Mouse (Mus musculus): ENCODE data around the gene Ptbp1. TPM values are rescaled to one million over a fixed set of nuclear protein-coding genes. Genes with fewer than 3 reads are reported as not detected.

The Ptbp1 gene
- polyA plus RNA-seq, 1 experiment from 2014 or later: 74.0 TPM

DNA sequence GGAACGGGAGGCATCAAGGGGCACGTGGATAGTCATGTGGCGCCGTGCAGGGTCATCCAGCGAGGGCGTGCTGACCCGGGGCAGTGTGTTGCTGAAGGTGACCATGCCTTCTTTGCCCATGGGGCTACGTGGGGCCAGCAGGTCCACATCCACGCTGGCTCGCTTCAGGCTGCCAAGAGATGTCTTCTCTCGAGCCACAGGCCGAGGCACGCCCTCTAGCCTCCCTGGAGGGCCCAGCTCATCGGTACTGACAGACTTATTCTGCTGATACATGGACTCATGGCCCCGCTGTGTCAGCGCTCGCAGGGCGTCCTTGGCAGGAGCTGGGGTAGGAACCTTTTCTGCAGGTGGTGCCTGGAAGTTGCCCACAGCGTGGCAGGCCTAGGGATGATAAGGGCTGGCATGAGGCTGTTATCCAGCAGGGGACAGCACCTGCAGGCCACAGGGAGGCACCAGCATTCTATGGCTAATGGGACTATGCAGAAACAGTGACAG, 11.6 kb downstream of the Ptbp1 start:
- Histone ChIP-seq H3K36me3 (ENCODE audit: control insufficient read depth, insufficient read depth, low read length) (peaks cover 81% of the 10 kb centered on the region), H3K9ac (replicated peaks; ENCODE audit: low read length) (no peak overlapping the region; the same call in 1 of the 2 replicates), H3K4me1 (ENCODE audit: control insufficient read depth, insufficient read depth, low read length) (0 out of 2 replicates have a peak, but pooled peaks cover 5% of the 10 kb centered on the region), H3K27ac (replicated peaks; ENCODE audit: low read depth, low read length) (0 out of 2 replicates have a peak overlapping the region, but pooled peaks have one; percentile 13), H3K9me3 (ENCODE audit: control insufficient read depth, low read length) (no peaks in the 10 kb centered on the region), H3K4me3 (replicated peaks; ENCODE audit: low read depth, low read length) (no peak overlapping the region), H3K27me3 (ENCODE audit: control insufficient read depth, insufficient read depth, low read length) (no peaks in the 10 kb centered on the region), H3K4me2 (ENCODE audit: low read length) (no peak overlapping the region)
- WGBS: 69% methylated on average over 19 of the region's 19 CpGs
- DNase-seq: no peak
- ATAC-seq (ENCODE audit: low FRiP score, low TSS enrichment): no peak

DNA sequence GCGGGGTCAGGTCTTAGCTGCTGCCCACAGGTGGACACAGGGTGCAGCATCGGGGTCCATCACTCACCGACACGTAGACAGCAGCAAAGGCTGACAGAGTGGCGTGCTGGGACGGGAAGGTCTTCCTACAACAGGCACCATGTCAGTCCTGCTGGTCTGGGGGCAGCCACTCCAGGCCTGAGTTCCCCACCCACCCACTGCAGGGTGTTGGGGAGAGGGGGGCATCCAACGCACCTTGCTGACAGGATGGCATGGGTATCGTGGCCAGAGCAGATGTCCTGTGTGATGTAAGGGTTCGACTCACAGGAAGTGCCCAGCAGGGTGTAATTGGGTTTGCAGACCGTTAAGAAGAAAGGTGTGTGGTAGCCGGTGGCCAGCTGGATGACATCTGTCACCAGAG, 12.4 kb downstream of the Ptbp1 start:
- H3K27ac ChIP-seq (replicated peaks; ENCODE audit: low read depth, low read length): no peak overlapping the region

DNA sequence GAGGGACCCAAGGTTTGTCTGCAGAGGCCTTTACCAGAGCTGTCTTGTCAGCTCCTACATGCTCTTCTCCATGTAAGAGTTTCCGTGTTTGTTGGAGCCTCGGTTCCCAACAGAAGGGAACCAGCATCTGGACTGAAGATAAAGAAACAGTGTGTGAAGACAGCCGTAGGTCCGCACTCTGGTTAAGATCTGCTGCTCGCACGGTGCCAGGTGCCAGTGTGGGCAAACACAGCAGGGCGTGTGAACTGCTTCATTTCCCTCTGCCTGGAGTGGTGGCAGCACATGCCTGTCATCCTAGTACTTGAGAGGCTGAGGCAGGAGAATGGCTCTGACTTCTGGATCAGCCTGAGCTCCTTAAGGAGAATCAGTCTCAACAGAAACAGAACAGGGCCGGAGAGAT, 17.6 kb downstream of the Ptbp1 start:
- no peak overlapping the region for H3K9ac ChIP-seq (replicated peaks; ENCODE audit: low read length)
- H3K9me3 ChIP-seq (ENCODE audit: control insufficient read depth, low read length): no peaks in the 10 kb centered on the region
- peaks cover 28% of the 10 kb centered on the region for H3K4me1 ChIP-seq (ENCODE audit: control insufficient read depth, insufficient read depth, low read length)
- no peak for DNase-seq
- no peak overlapping the region for H3K27ac ChIP-seq (replicated peaks; ENCODE audit: low read depth, low read length)
- peak overlapping the region; percentile 89; the same call in 1 of the 2 replicates for H3K4me3 ChIP-seq (replicated peaks; ENCODE audit: low read depth, low read length)
- H3K4me2 ChIP-seq (ENCODE audit: low read length): peak overlapping the region; percentile 97
- H3K27me3 ChIP-seq (ENCODE audit: control insufficient read depth, insufficient read depth, low read length): no peaks in the 10 kb centered on the region
- 89% methylated on average over 8 of the region's 8 CpGs for WGBS
- no peak for ATAC-seq (ENCODE audit: low FRiP score, low TSS enrichment)
- H3K36me3 ChIP-seq (ENCODE audit: control insufficient read depth, insufficient read depth, low read length): peaks cover 34% of the 10 kb centered on the region

More for the DNA sequence above, 12.4 kb downstream of the Ptbp1 start:
- 84% methylated on average over 11 of the region's 11 CpGs for WGBS
- peaks cover 80% of the 10 kb centered on the region for H3K36me3 ChIP-seq (ENCODE audit: control insufficient read depth, insufficient read depth, low read length)
- H3K27me3 ChIP-seq (ENCODE audit: control insufficient read depth, insufficient read depth, low read length): no peaks in the 10 kb centered on the region
- no peak overlapping the region for H3K9ac ChIP-seq (replicated peaks; ENCODE audit: low read length)
- DNase-seq (no peak), ATAC-seq (ENCODE audit: low FRiP score, low TSS enrichment) (no peak)
- H3K4me3 ChIP-seq (replicated peaks; ENCODE audit: low read depth, low read length): no peak overlapping the region
- no peaks in the 10 kb centered on the region for H3K9me3 ChIP-seq (ENCODE audit: control insufficient read depth, low read length)
- peaks cover 7% of the 10 kb centered on the region; the same call in 1 of the 2 replicates for H3K4me1 ChIP-seq (ENCODE audit: control insufficient read depth, insufficient read depth, low read length)
- H3K4me2 ChIP-seq (ENCODE audit: low read length): no peak overlapping the region

DNA sequence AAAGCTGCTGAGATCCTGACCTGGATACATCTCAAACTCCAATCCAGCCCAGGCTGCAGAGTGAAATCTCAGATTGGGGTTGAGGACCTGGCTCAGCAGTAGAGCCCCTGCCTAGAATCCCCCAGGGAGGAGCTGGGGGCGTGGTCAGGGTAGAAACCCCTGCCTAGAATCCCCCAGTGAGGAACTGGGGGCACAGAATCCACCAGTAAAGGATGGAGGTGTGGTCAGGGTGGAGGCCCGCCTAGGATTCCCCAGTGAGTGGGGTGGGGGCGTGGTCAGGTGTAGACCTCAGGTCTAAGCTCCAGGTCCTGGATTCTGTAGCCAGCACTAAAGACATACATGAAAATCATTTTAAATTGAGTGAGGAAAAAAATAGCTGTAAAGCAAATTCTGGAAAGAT, 18.6 kb downstream of the Ptbp1 start:
- DNase-seq (no peak), ATAC-seq (ENCODE audit: low FRiP score, low TSS enrichment) (peak; percentile 4; the same call in 1 of the 2 replicates)
- H3K9me3 ChIP-seq (ENCODE audit: control insufficient read depth, low read length): no peaks in the 10 kb centered on the region
- H3K4me3 ChIP-seq (replicated peaks; ENCODE audit: low read depth, low read length): peak overlapping the region; percentile 89
- H3K9ac ChIP-seq (replicated peaks; ENCODE audit: low read length): peak overlapping the region; percentile 94
- H3K4me2 ChIP-seq (ENCODE audit: low read length): peak overlapping the region; percentile 97
- H3K27me3 ChIP-seq (ENCODE audit: control insufficient read depth, insufficient read depth, low read length): no peaks in the 10 kb centered on the region
- H3K36me3 ChIP-seq (ENCODE audit: control insufficient read depth, insufficient read depth, low read length): peaks cover 26% of the 10 kb centered on the region
- 32% methylated on average over 3 of the region's 3 CpGs for WGBS
- H3K27ac ChIP-seq (replicated peaks; ENCODE audit: low read depth, low read length): peak overlapping the region; percentile 97
- peaks cover 28% of the 10 kb centered on the region for H3K4me1 ChIP-seq (ENCODE audit: control insufficient read depth, insufficient read depth, low read length)

DNA sequence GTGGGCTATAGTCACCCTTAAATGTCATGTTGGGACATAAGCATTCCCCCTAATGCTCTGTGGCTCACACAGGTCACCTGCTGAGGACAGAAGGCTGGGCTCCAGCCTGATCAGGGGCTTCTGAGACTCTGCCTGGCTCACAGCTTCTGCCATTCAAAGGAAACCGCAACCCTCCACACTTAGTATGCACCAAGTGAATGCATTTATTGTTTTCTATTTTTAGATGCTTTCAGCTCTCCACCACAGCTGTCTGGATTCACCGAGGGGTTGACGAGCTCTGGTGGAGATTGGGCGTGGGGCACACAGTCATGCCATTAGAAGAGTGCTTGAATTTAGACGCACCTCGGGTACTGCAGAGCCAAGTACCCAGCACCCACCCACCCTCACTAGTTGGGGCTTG, 19.1 kb downstream of the Ptbp1 start:
- WGBS: 2% methylated on average over 6 of the region's 6 CpGs
- Histone ChIP-seq H3K27ac (replicated peaks; ENCODE audit: low read depth, low read length) (peak overlapping the region; percentile 97), H3K4me2 (ENCODE audit: low read length) (peak overlapping the region; percentile 97), H3K36me3 (ENCODE audit: control insufficient read depth, insufficient read depth, low read length) (peaks cover 26% of the 10 kb centered on the region), H3K9me3 (ENCODE audit: control insufficient read depth, low read length) (no peaks in the 10 kb centered on the region), H3K4me1 (ENCODE audit: control insufficient read depth, insufficient read depth, low read length) (peaks cover 28% of the 10 kb centered on the region), H3K9ac (replicated peaks; ENCODE audit: low read length) (peak overlapping the region; percentile 94), H3K27me3 (ENCODE audit: control insufficient read depth, insufficient read depth, low read length) (no peaks in the 10 kb centered on the region), H3K4me3 (replicated peaks; ENCODE audit: low read depth, low read length) (peak overlapping the region; percentile 89)
- DNase-seq (peak; percentile 55), ATAC-seq (ENCODE audit: low FRiP score, low TSS enrichment) (no peak)

DNA sequence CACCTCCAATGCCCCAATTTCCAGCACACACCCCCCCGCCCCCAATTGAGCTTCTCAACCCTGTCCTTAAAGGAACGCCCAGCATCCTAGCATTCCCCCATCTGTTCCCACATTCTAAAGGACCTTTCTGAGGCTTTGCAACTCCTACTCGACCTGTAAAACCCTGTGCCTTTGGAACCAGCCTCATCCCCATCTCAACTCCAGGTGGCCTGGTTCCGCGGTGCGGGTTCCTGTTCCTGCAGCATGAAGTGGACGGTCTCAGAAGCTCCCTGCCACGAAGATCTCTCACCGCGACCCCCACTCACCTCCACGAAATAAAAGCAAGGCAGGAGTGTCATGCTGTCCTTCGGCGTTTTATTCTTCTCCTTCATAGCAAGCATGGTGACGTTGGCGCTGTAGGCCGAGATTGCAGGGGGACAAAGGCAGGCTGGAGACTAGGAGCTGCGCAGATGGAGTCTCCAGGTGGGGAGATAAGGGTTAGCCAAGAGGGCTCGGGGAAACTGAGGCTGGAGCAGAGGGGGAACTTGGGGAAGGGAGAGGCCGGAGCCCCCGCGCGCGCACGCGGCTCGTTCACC, 19.6 kb downstream of the Ptbp1 start:
- peak overlapping the region; percentile 94 for H3K9ac ChIP-seq (replicated peaks; ENCODE audit: low read length)
- H3K27me3 ChIP-seq (ENCODE audit: control insufficient read depth, insufficient read depth, low read length): no peaks in the 10 kb centered on the region
- WGBS: under 1% methylated on average over 26 of the region's 26 CpGs
- H3K9me3 ChIP-seq (ENCODE audit: control insufficient read depth, low read length): no peaks in the 10 kb centered on the region
- ATAC-seq (ENCODE audit: low FRiP score, low TSS enrichment) (no peak), DNase-seq (no peak)
- peak overlapping the region; percentile 97 for H3K27ac ChIP-seq (replicated peaks; ENCODE audit: low read depth, low read length)
- H3K4me1 ChIP-seq (ENCODE audit: control insufficient read depth, insufficient read depth, low read length): peaks cover 28% of the 10 kb centered on the region
- H3K36me3 ChIP-seq (ENCODE audit: control insufficient read depth, insufficient read depth, low read length): peaks cover 26% of the 10 kb centered on the region
- H3K4me2 ChIP-seq (ENCODE audit: low read length): peak overlapping the region; percentile 97
- peak overlapping the region; percentile 89 for H3K4me3 ChIP-seq (replicated peaks; ENCODE audit: low read depth, low read length)

DNA sequence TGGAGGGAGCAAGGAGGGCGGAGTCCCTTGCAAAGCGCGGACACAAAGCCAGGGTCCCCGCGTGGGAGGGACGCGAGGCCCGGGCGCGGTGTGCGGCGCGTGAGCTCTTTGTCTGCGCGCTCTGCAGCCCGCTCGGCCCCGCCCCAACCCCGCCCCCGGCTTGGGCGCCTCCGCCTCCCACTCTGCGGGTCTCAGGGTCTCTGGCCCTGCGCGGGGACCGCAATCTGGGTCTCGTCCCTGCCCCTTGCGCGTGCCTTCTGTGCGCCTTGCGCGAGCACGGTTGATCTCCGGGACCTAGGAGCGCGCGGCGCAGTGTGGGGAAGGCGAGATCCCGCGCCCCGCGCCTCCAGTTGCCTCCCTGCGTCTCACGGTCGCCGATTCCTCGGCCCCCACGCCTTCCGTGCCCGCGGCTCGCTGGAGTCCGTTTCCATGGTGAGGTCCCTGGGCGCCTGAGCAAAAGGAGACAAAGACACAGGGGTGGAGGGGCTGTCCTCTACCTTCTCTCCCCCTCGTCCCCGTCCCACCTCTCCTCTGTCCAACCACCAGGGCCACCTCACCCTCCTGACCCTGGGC, 20.1 kb downstream of the Ptbp1 start, which contains the start of the genes Prtn3 and Plppr3:
Gene Prtn3, plus strand, starts transcription at position 187 of the 573 bp plus-strand sequence.
Gene Plppr3, minus strand, starts transcription at position 345 of the 573 bp plus-strand sequence.
- WGBS: under 1% methylated on average over 57 of the region's 57 CpGs
- Histone ChIP-seq H3K4me3 (replicated peaks; ENCODE audit: low read depth, low read length) (peak within 1 kb of the TSS; percentile 89), H3K9me3 (ENCODE audit: control insufficient read depth, low read length) (no peaks in the 10 kb centered on the region), H3K9ac (replicated peaks; ENCODE audit: low read length) (peak within 1 kb of the TSS; percentile 94), H3K4me1 (ENCODE audit: control insufficient read depth, insufficient read depth, low read length) (peaks cover 24% of the 10 kb centered on the region), H3K36me3 (ENCODE audit: control insufficient read depth, insufficient read depth, low read length) (peaks cover 22% of the 10 kb centered on the region), H3K27me3 (ENCODE audit: control insufficient read depth, insufficient read depth, low read length) (no peaks in the 10 kb centered on the region), H3K4me2 (ENCODE audit: low read length) (peak within 1 kb of the TSS; percentile 97), H3K27ac (replicated peaks; ENCODE audit: low read depth, low read length) (peak within 1 kb of the TSS; percentile 97)
- DNase-seq: peak; percentile 95
- ATAC-seq (ENCODE audit: low FRiP score, low TSS enrichment): peak; percentile 88

DNA sequence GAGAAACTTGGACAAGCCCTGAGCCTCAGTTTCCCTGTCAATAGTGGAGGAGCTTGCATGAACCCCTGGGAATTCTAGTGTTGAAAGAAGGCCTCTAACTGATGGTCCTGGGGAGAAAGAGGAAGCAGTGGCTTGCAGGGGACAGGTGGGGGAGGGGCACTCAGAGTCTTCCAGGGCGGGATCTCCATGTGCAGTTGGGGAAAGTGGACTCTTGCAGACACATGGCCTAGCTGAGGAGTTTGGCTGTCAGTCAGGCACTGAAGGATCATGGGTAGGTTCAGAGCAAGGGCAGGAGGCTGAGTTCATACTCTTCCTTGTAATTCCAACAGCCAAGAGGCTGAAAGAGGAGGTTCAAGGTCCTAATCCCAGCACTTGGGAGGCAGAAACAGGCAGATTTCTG, 22.9 kb downstream of the Ptbp1 start:
- ATAC-seq (ENCODE audit: low FRiP score, low TSS enrichment): no peak
- Histone ChIP-seq H3K4me3 (replicated peaks; ENCODE audit: low read depth, low read length) (no peak overlapping the region), H3K27ac (replicated peaks; ENCODE audit: low read depth, low read length) (no peak overlapping the region), H3K4me1 (ENCODE audit: control insufficient read depth, insufficient read depth, low read length) (peaks cover 15% of the 10 kb centered on the region), H3K9me3 (ENCODE audit: control insufficient read depth, low read length) (no peaks in the 10 kb centered on the region), H3K27me3 (ENCODE audit: control insufficient read depth, insufficient read depth, low read length) (no peaks in the 10 kb centered on the region), H3K9ac (replicated peaks; ENCODE audit: low read length) (no peak overlapping the region), H3K4me2 (ENCODE audit: low read length) (no peak overlapping the region), H3K36me3 (ENCODE audit: control insufficient read depth, insufficient read depth, low read length) (no peaks in the 10 kb centered on the region)
- 55% methylated on average over 1 of the region's 1 CpGs for WGBS
- DNase-seq: no peak

All from midbrain, embryonic 14.5 days (tissue).